Mouse (Mus musculus) spleen, adult 2 months (tissue): ENCODE results near the gene Parp16. TPM values are rescaled to one million over a fixed set of nuclear protein-coding genes. Genes with fewer than 3 reads are reported as not detected.

Source experiments
- DNase-seq, 2 experiments: peaks; one replicate each; pipeline versions ENCODE4 v3.0.0 to v3.0.0-alpha.2; 2012 to 2021; ENCODE audit warnings: low spot score in 2 of 2, low read depth in 1 of 2
- H3K27ac ChIP-seq: fragments of 200-500 bp; 2 replicates; pipeline ENCODE4 v1.5.1; 2012; ENCODE audit warnings: low read length, inconsistent platforms; ENCODE audit not compliant: insufficient read depth
- H3K27me3 ChIP-seq: fragments of 200-500 bp; 2 replicates; pipeline ENCODE4 v1.6.1; 2012; ENCODE audit warnings: mild to moderate bottlenecking, moderate library complexity, low read length, inconsistent platforms; ENCODE audit not compliant: control insufficient read depth, insufficient read depth
- H3K36me3 ChIP-seq: fragments of 200-500 bp; 2 replicates; pipeline ENCODE4 v1.6.1; 2012; ENCODE audit warnings: mild to moderate bottlenecking, low read length, inconsistent platforms; ENCODE audit not compliant: control insufficient read depth, insufficient read depth
- H3K4me1 ChIP-seq: fragments of 200-500 bp; 2 replicates; pipeline ENCODE4 v1.6.1; 2011; ENCODE audit warnings: inconsistent platforms; ENCODE audit not compliant: control insufficient read depth, insufficient read depth, insufficient read length
- H3K4me3 ChIP-seq: fragments of 200-500 bp; 2 replicates; pipeline ENCODE4 v1.5.1; 2011; ENCODE audit warnings: mild to moderate bottlenecking, inconsistent platforms; ENCODE audit not compliant: insufficient read depth, insufficient read length; ENCODE audit errors: extremely low read depth
- CTCF ChIP-seq: fragments of 200-500 bp; IDR thresholded peaks from 2 replicates; pipeline ENCODE4 v1.5.1; 2011; ENCODE audit warnings: mild to moderate bottlenecking, inconsistent platforms; ENCODE audit not compliant: insufficient read depth, insufficient read length, insufficient replicate concordance; ENCODE audit errors: extremely low read depth
- POLR2A ChIP-seq: fragments of 200-500 bp; IDR thresholded peaks from 2 replicates; pipeline ENCODE4 v1.6.1; 2011; ENCODE audit warnings: low read depth, low read length, inconsistent platforms
- WGBS: fragments of 180-500 bp; shearing (Covaris S2); methylation state at CpG from one replicate; pipeline ENCODE4 v1.1.7; 2018; 5-methylcytosine and 5-hydroxymethylcytosine counted together
- polyA plus RNA-seq: library from polyadenylated mRNA; depleted of rRNA; stranded (reverse); fragments of >200 nt; gene quantifications from 2 replicates; pipeline ENCODE4 v1.2.3, GENCODE M21; 2012

Gene Parp16
- polyA plus RNA-seq, 1 experiment: 7.4 TPM

DNA sequence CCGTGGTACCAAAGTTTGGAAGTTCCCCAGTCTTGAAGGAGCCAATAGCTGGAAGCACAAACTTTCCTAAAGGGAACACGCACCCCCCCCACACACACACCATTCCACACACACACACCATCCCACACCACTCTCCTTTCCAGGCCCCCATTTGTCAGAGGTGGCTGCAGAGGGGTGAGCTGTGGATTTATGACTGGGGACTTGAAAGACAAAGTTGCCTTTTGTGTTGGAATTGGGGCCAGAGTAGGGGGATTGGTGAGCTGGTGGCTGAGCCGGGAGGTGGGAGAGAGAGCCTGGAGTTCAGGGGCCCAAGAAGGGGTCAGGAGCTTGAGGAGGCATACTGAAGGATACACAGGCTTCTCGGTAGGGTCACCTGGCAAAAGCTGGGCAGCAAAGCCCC lies 26.2 kb upstream of the Parp16 start:
- TF ChIP-seq CTCF (no peak), POLR2A (no peak)
- WGBS: 88% methylated on average over 4 of the region's 4 CpGs
- no peaks in the 10 kb centered on the region for H3K27me3 ChIP-seq

DNA sequence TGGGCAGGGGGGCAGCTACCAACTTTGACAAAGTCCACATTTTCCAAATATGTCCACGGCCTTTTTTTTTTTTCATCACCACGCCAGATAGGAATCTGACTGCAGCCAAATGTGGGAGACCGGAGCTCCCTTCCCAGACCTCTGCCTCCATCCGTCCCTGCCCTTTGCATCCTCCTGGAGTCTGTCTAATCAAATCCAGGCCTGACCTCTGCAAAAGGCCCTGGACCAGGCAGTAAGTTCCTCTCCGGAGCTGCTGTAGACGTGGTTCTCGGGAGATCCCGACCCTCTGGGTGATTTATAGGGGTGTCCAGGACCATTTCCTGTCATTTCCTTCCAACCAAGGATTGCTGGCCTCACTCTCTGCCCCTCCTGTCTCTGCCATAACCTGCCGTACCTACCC lies 22.5 kb upstream of the Parp16 start:
- no peak for TF ChIP-seq CTCF
- TF ChIP-seq POLR2A: no peak
- H3K27me3 ChIP-seq: no peaks in the 10 kb centered on the region
- DNase-seq: no peak
- no peaks in the 10 kb centered on the region for H3K36me3 ChIP-seq
- no peaks in the 10 kb centered on the region for H3K4me1 ChIP-seq
- no peak overlapping the region for H3K27ac ChIP-seq
- 76% methylated on average over 9 of the region's 9 CpGs for WGBS
- H3K4me3 ChIP-seq: no peak overlapping the region

More for the DNA sequence above, 26.2 kb upstream of the Parp16 start:
- Histone ChIP-seq H3K4me3 (no peak overlapping the region), H3K36me3 (no peaks in the 10 kb centered on the region), H3K27ac (no peak overlapping the region), H3K4me1 (no peaks in the 10 kb centered on the region)
- DNase-seq: no peak

DNA sequence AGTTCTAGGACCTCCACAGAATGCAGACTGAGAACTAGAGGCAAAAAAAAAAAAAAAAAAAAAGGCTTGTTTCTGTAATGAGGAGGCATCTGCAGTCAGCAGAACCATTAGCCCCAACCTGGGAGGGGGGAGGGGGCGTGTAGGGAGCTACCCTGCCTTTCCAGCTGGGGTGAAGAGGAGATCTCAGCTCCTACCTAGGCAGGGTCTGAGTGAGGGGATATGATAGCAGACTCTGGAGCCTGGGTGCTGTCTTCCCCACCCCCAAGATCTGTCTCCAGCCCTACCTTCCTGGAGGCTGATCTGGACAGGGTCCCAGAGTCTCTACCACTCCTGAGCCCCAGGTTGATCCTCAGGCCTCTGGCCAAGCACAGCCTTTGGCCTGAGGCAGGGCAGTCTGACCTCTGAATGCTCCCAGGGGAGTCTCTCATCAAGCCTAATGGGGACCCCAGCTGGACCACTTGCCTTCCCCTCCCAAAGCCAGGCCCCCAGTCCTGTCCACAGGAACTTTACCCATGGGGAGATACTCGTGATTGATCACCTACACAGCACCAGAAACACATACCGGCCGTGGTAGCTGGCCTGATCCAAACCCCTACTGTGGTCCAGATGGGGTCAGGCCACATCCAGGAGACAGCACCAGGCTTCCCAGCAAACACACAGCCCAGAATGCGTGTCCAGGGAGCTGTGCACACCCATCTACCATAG lies 19.8 kb upstream of the Parp16 start:
- 69% methylated on average over 5 of the region's 5 CpGs for WGBS
- Histone ChIP-seq H3K4me3 (no peak overlapping the region), H3K27ac (no peak overlapping the region), H3K36me3 (no peaks in the 10 kb centered on the region), H3K27me3 (no peaks in the 10 kb centered on the region), H3K4me1 (no peaks in the 10 kb centered on the region)
- DNase-seq: no peak
- TF ChIP-seq CTCF: no peak
- TF ChIP-seq POLR2A: no peak

DNA sequence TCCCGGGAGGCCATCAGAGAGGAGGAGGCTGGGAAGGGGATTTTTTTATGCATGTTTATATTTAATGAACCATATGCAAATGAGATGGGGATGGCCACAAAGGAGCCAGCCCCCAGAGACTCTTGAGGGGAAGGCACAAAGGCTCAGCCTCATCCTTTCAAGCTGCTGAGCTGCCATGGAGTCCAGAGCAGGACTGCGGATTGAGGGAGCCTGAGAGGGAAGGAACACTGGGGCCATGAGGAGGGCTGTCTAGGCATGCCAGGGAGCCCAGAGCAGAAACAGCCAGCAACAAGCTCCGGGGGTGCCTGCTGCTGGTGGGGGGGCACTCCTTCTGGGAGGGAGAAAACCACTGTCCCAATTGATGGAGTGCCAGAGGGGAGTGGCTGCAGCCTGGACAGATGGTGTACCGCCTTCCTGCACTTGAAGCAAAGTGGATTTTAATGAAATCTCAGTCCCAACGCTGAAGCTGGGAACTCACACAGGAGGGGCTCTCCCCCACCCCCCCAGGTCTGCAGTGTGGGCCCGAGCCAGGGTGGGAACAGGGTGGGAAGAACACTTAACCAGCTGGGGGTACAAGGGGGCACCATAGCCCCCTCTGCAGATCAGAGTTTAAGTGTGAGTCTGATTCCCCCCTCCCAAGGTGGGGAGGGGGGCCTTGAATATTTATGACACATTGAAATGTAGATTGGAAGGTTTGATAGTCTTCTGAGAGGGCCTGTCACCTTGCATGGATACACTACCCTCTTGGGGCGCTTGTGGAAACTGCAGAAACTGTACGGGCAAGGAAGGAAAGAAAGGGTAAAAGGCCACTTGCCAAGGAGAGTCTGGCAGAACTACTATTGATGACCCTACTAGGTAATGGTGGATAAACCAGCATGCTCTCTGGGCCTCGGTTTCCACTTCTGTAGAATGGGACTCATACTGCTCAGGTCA lies 18.9 kb upstream of the Parp16 start:
- no peak overlapping the region for H3K27ac ChIP-seq
- WGBS: 65% methylated on average over 9 of the region's 9 CpGs
- H3K36me3 ChIP-seq: no peaks in the 10 kb centered on the region
- TF ChIP-seq CTCF (no peak), POLR2A (no peak)
- H3K4me3 ChIP-seq: no peak overlapping the region
- H3K27me3 ChIP-seq: no peaks in the 10 kb centered on the region
- H3K4me1 ChIP-seq: no peaks in the 10 kb centered on the region
- no peak for DNase-seq

DNA sequence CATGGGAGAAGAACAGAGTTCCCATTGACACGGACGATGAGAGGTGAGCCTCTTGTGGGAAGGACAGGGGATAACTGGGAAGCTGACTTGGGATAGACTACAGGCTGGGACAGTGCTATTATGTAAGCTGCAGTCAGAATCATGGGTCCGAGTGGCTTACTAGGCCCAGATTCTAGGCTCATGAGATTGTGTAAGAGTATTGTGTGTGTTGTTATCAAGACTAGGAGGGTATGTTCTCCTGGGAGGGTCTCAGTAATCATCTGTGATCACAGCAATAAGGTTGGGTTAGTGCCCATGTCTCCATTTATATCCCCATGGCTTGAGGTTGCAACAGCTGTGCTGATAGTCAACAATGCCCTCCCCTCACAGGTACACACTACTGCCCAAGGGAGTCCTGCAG lies 17.7 kb upstream of the Parp16 start:
- DNase-seq: no peak
- no peaks in the 10 kb centered on the region for H3K27me3 ChIP-seq

DNA sequence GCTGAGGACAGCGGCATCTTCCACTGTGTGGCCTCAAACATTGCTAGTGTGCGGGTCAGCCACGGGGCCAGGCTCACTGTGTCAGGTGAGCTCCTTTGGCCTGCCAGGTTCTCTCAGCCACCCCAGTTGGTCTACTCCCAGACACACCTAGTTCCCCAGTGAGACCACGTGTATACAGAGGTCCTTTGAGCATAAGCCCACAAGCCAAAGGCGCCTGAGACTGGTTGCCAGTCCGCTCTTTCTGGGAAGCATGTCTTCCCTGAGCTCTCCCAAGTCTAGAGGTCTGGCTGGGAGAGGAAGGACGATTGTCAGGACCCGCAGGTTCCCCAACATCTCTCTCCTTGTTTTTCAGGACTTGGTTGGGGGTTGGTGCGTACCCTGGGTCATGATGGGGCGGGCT lies 17.2 kb upstream of the Parp16 start:
- no peak overlapping the region for H3K27ac ChIP-seq
- no peaks in the 10 kb centered on the region for H3K27me3 ChIP-seq
- no peaks in the 10 kb centered on the region for H3K36me3 ChIP-seq
- no peak overlapping the region for H3K4me3 ChIP-seq
- WGBS: 84% methylated on average over 10 of the region's 10 CpGs
- no peak for DNase-seq
- TF ChIP-seq POLR2A: no peak
- no peak for TF ChIP-seq CTCF
- H3K4me1 ChIP-seq: no peaks in the 10 kb centered on the region

More for the DNA sequence above, 17.7 kb upstream of the Parp16 start:
- WGBS: 87% methylated on average over 3 of the region's 3 CpGs
- H3K4me3 ChIP-seq: no peak overlapping the region
- no peaks in the 10 kb centered on the region for H3K36me3 ChIP-seq
- TF ChIP-seq POLR2A: no peak
- TF ChIP-seq CTCF: no peak
- H3K4me1 ChIP-seq: no peaks in the 10 kb centered on the region
- H3K27ac ChIP-seq: no peak overlapping the region
